Mouse (Mus musculus) layer of hippocampus, adult 9-10 months (tissue): ENCODE measurements around the gene Cdx2.

Experiments used
- DNase-seq: peaks from one replicate; pipeline ENCODE4 v3.0.0; 2022; ENCODE audit warnings: low spot score

Cdx2 gene

GRCm38 (mm10) chr5:147315432-147316075 lies 8.5 kb upstream of the Cdx2 start:
- no peak for DNase-seq

DNA sequence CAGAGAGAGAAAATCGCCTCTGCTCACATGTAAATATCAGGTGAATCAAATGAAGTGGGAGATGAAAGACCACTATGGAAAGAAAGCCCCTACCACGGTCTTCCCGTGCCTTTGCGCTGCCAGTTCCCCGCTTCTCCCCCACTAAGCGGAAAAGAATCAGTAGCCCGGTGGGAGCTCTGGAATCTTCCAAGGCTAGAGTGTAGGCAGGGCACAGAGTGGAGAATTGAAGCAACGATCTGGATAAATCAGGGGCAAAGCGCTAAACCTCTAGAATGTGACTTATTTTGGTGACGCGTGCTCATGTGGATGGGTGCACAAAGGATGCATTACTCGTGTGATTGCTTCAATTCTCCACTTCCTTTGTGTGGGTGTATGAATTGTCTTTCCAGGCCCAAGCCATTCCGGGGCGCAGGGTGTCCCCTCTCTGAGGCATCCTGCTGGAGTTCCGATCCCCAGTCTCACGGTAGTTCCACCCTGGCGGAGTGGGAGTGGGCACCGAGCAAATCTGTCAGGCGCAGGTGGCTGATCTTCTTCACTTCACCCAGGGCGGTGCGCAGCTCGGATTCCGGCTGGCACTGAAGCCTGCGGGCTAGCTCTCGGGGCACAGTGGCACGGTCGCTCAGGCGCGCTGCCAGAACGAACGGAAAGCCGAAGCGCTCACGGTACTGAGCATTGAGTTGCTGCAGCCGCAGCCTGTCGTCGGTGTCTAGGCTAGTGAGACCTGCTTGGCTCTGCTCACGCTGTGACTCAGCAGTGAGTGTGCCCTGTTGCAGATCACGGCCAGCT lies 7.8 kb upstream of the Cdx2 start:
- no peak for DNase-seq

- no peak for DNase-seq
Measured at GRCm38 (mm10) chr5:147312830-147313685, 6.0 kb upstream of the Cdx2 start.

- no peak for DNase-seq
Measured at GRCm38 (mm10) chr5:147309786-147310185, 2.7 kb upstream of the Cdx2 start.

DNA sequence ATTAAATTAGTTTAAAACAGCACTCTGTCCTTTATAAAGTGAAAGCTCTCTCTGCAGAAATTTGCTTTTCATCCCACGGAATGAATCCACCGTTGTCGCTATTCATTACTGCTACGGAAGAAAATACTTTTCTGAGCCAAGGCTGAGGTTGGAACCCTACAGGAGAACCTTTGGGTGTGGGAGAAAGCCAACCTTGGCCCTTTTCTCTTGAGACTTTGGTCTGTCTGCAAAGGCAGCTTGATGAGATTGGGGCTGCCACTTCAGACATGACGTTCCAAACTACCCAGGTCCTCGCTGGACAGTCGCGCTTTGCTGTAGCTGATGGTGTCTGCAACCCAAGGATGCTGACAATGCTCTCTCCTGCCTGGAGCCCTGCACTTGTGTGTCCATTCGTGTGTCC lies 1.4 kb upstream of the Cdx2 start:
- DNase-seq: no peak

- DNase-seq: no peak
Measured at GRCm38 (mm10) chr5:147307398-147307785, 322 bp upstream of the Cdx2 start.

DNA sequence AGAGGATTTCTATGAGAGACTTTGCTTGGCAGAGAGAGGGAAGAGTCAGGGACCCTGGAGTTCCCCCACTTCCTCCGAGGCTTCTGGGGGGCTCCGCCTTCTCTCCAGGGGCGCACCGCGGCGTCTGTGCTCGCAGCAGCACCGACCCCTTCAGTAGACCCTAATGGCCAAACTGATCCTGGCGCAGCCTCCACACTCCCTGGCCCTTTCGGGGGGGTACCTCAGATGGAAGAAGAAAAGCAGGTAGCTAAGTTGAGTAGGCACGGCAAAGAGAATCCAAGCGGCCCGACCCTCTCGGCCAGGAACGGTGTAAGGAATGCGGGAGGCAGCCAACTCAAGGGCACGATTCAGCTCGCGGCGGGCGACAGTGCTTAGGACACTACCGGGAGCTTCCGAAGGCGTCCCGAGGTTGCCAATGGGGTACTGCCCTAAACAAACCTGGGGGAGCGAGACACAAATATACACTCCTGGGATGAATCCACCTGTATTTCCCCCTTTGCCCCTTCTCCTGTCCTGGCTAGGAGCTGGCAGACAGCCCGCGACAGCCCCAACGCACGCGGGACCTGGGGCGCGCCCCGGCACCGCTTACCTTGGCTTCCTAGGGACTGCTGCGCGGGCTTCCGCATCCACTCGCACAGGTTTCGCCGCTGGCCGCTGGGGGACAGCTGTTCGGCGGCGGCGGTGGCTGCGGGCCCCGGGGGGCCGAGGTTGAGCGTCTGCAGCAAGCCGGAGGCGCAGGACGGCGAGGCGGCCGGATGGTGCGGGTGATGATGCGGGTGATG lies 1.0 kb downstream of the Cdx2 start:
- no peak for DNase-seq

- no peak for DNase-seq
Measured at GRCm38 (mm10) chr5:147305166-147305565, 1.9 kb downstream of the Cdx2 start.

GRCm38 (mm10) chr5:147304276-147305155 lies 2.6 kb downstream of the Cdx2 start:
- no peak for DNase-seq

- DNase-seq: no peak
Measured at GRCm38 (mm10) chr5:147302746-147303400, 4.2 kb downstream of the Cdx2 start.

- no peak for DNase-seq
Measured at GRCm38 (mm10) chr5:147302141-147302540, 4.9 kb downstream of the Cdx2 start.

- no peak for DNase-seq
Measured at GRCm38 (mm10) chr5:147301781-147302070, 5.3 kb downstream of the Cdx2 start.

GRCm38 (mm10) chr5:147300917-147301780 lies 5.9 kb downstream of the Cdx2 start:
- no peak for DNase-seq

GRCm38 (mm10) chr5:147300001-147300363 lies 7.1 kb downstream of the Cdx2 start:
- DNase-seq: no peak

GRCm38 (mm10) chr5:147299255-147300000 lies 7.6 kb downstream of the Cdx2 start:
- DNase-seq: no peak

DNA sequence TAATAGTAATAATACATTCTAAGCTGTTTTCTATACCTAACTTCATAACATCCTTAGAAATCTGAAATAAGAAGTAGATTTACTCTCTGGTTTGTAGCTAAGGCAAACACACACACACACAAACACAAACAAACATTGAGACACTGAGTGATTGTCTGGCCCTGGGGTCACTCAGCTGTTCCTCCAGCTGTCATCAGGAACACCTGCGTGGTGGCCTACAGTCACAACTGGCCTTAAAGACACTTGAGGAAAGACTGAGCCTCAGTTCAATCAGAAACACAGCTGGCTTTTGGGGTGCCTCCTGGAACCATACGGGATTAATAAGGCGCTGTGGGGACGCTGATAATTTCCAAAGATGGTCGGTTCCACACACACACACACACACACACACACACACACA lies 9.8 kb downstream of the Cdx2 start:
- no peak for DNase-seq

DNA sequence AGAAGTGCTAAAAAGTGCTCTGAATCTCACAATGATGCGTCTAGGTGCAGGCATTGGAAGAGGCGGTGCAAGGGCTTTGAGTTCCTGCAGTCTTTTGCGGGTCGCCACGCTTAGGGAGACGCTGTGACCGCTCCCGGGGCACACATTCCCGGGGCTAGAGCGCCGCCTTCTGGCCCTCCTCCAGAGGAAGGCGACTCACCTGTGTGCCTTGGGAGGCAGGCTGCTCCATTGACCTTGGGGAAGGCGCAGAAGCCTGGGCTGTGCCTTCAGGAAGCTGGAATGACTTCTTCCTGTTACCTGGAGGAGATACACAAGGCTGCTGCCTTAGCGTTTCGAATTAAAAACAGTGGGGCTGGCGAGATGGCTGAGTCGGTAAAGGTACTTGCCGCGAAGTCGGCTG lies 12.9 kb downstream of the Cdx2 start:
- no peak for DNase-seq

DNA sequence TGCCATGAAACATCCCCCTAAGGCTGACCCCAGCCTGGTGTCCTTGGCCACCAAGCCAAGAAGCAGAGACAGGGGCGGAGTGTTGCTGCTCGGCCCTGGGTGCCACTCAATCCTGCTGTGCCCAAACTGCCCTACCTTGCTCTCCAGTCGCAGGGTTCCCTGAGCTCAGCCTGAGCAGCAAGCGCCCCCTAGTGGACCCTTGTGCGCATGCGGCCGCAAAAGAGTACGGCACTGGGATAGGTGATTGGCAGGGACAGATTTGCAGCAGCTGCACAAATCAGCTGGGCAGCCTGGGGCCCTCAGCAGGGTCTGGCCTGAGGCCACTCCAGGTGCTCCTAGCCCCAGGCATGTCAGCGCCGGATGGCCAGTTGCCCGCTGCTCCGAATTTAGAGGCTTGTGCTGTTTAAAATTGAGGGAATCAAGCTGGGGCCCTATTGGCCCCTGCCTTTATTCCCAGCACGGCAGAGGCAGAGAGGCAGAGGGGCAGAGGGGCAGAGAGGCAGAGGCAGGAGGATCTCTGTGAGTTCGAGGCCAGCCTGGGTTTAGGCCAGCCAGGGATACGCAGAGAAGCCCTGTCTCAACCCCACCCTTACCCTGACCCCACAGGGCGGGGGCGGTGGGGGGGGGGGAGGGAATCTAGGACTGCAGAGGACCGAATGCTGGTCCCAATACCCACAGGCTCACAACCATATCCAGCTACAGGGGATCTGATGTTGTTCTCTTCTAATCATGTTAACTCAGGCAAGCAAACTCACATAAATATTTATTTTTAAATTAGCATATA lies 13.8 kb downstream of the Cdx2 start:
- DNase-seq: no peak
